In genomic region chr10:80331636-80332524, GRCm38 (mm10) we compare ENCODE assay signal across 13 mouse cellular contexts. TPM values are rescaled to one million over a fixed set of nuclear protein-coding genes. Genes with fewer than 3 reads are reported as not detected.
DNase-seq lines count a peak whose midpoint lies in the region; ATAC-seq and TF ChIP-seq lines count a peak whose summit lies in the region.
"Had no signal": no experiment of that assay in that cellular context is flagged by ENCODE, and none has a peak within 500 bp of the region (broad histone marks: within the 10 kb centered on the region; RNA-seq: fewer than 3 reads in every experiment).

No protein-coding gene starts in this region.

- 0 out of 2 replicates have a peak, but pooled peaks cover 9% of the 10 kb centered on the region for H3K4me1 ChIP-seq in lung, embryonic 14.5 days (ENCODE audit: insufficient read depth)
- H3K4me1 ChIP-seq in embryonic facial prominence, embryonic 13.5 days, result peaks cover 23% of the 10 kb centered on the region

- 41% methylated on average over 10 of the region's 10 CpGs for WGBS in lung, embryonic 14.5 days
- 62% methylated on average over 10 of the region's 10 CpGs for WGBS in embryonic facial prominence, embryonic 13.5 days

- H3K27ac ChIP-seq in lung, embryonic 14.5 days (ENCODE audit: low read depth), result no peak overlapping the region
- H3K27ac ChIP-seq in embryonic facial prominence, embryonic 13.5 days, result no peak overlapping the region
- H3K27ac ChIP-seq: gastrocnemius, adult 2 months; hindbrain, embryonic 15.5 days; midbrain, embryonic 15.5 days had no signal

- no peak for DNase-seq in cerebellum, postnatal 4 days (ENCODE audit: low spot score in 2 of 2)
- no peak for DNase-seq in lung, embryonic 14.5 days
- no peak for DNase-seq in lung, postnatal 10 days
- no peak for DNase-seq in T-cell, adult 2 months (ENCODE audit: low spot score)
- DNase-seq: gastrocnemius, adult 2 months; layer of hippocampus, postnatal 36 days; right cerebral cortex, adult 18-20 months had no signal

- H3K9ac ChIP-seq in lung, embryonic 14.5 days, result no peak overlapping the region
- 0 out of 2 replicates have a peak overlapping the region, but pooled peaks have one; percentile 16 for H3K9ac ChIP-seq in embryonic facial prominence, embryonic 13.5 days
- H3K9ac ChIP-seq: hindbrain, embryonic 15.5 days; midbrain, embryonic 15.5 days had no signal

- peaks cover 2% of the 10 kb centered on the region; the same call in 1 of the 2 replicates for H3K27me3 ChIP-seq in lung, embryonic 14.5 days (ENCODE audit: insufficient read depth, low read length)
- peaks cover 21% of the 10 kb centered on the region for H3K27me3 ChIP-seq in embryonic facial prominence, embryonic 13.5 days
- H3K27me3 ChIP-seq: hindbrain, embryonic 15.5 days had no signal

- no peaks in the 10 kb centered on the region for H3K9me3 ChIP-seq in lung, embryonic 14.5 days (ENCODE audit: low read depth, low read length)
- no peaks in the 10 kb centered on the region for H3K9me3 ChIP-seq in embryonic facial prominence, embryonic 13.5 days
- H3K9me3 ChIP-seq: hindbrain, embryonic 15.5 days; midbrain, embryonic 15.5 days had no signal

- H3K4me2 ChIP-seq in lung, embryonic 14.5 days, result peak overlapping the region; percentile 92
- 0 out of 2 replicates have a peak overlapping the region, but pooled peaks have one; percentile 94 for H3K4me2 ChIP-seq in embryonic facial prominence, embryonic 13.5 days

- no peak for TF ChIP-seq CTCF in lung, embryonic 14.5 days (IDR thresholded peaks at IDR 0.05; ENCODE audit: low read depth)

- no peaks in the 10 kb centered on the region for H3K36me3 ChIP-seq in lung, embryonic 14.5 days (ENCODE audit: insufficient read depth)
- H3K36me3 ChIP-seq in embryonic facial prominence, embryonic 13.5 days, result no peaks in the 10 kb centered on the region
- H3K36me3 ChIP-seq: hindbrain, embryonic 15.5 days; midbrain, embryonic 15.5 days had no signal

- H3K4me3 ChIP-seq in lung, embryonic 14.5 days (ENCODE audit: low read depth, low read length), result no peak overlapping the region
- H3K4me3 ChIP-seq in embryonic facial prominence, embryonic 13.5 days, result no peak overlapping the region
- H3K4me3 ChIP-seq: gastrocnemius, adult 2 months; hindbrain, embryonic 15.5 days; midbrain, embryonic 15.5 days had no signal

- peak; percentile 21; the same call in 1 of the 2 replicates for ATAC-seq in cerebellum, adult (ENCODE audit: insufficient number of reproducible peaks, low FRiP score, low TSS enrichment)
- ATAC-seq in lung, embryonic 14.5 days (ENCODE audit: insufficient read depth), result no peak
- no peak for ATAC-seq in embryonic facial prominence, embryonic 13.5 days (ENCODE audit: insufficient number of reproducible peaks, insufficient read depth, low FRiP score, low TSS enrichment, low read depth)
- ATAC-seq in megakaryocyte, adult 5-6 weeks (ENCODE audit: poor library complexity, severe bottlenecking), result 0 out of 2 replicates have a peak, but pooled peaks have one; percentile 16
- ATAC-seq in activated CD4-positive, CD25-positive, alpha-beta regulatory T cell, adult 4 months, result no peak
- ATAC-seq: midbrain, embryonic 15.5 days had no signal

RNA-seq across cellular contexts. Expression of gene Reep6, which starts 2.1 kb away (rescaled TPM):
- 10.5 and 12.2 TPM in 2 replicates for polyA plus RNA-seq in lung, embryonic 14.5 days (2014; fragmentation: Nextera tagmentation; extraction: Ambion mirVana)
- polyA plus RNA-seq in embryonic facial prominence, embryonic 13.5 days (2015; fragmentation: Nextera tagmentation; extraction: Ambion mirVana), result 6.0 and 6.3 TPM in 2 replicates
- total RNA-seq in megakaryocyte, adult 5-6 weeks (2015), result 0.16 and 0.96 TPM in 2 replicates
- total RNA-seq in megakaryocyte, adult 5-6 weeks (2017), result 0.37 TPM in 1 of 2 replicates, not detected in the other
- not detected for polyA plus RNA-seq in activated CD4-positive, CD25-positive, alpha-beta regulatory T cell, adult 4 months (2017; shearing (Covaris generic))

RNA-seq across cellular contexts. Expression of gene Pcsk4, which starts 2.6 kb away (rescaled TPM):
- 3.8 and 4.2 TPM in 2 replicates for polyA plus RNA-seq in lung, embryonic 14.5 days (2014; fragmentation: Nextera tagmentation; extraction: Ambion mirVana)
- polyA plus RNA-seq in embryonic facial prominence, embryonic 13.5 days (2015; fragmentation: Nextera tagmentation; extraction: Ambion mirVana), result 4.4 and 4.9 TPM in 2 replicates
- total RNA-seq in megakaryocyte, adult 5-6 weeks (2015), result 0.32 and 0.83 TPM in 2 replicates
- not detected in 2 replicates for total RNA-seq in megakaryocyte, adult 5-6 weeks (2017)
- 10 to 100 TPM in 1 of 2 experiments, 1 to 10 TPM in 1; 6.7 to 11.9 TPM for polyA plus RNA-seq in activated CD4-positive, CD25-positive, alpha-beta regulatory T cell, adult 4 months (2017; shearing (Covaris generic))

RNA-seq across cellular contexts. Expression of gene 2310011J03Rik, which starts 11.5 kb away (rescaled TPM):
- polyA plus RNA-seq in lung, embryonic 14.5 days (2014; fragmentation: Nextera tagmentation; extraction: Ambion mirVana), result 41.7 and 41.8 TPM in 2 replicates
- 49.3 and 57.9 TPM in 2 replicates for polyA plus RNA-seq in embryonic facial prominence, embryonic 13.5 days (2015; fragmentation: Nextera tagmentation; extraction: Ambion mirVana)
- total RNA-seq in megakaryocyte, adult 5-6 weeks (2015), result 25.6 and 27.4 TPM in 2 replicates
- 13.8 and 17.8 TPM in 2 replicates for total RNA-seq in megakaryocyte, adult 5-6 weeks (2017)
- 10 to 100 TPM; 44.0 to 54.5 TPM for polyA plus RNA-seq in activated CD4-positive, CD25-positive, alpha-beta regulatory T cell, adult 4 months (2017; shearing (Covaris generic))

RNA-seq across cellular contexts. Expression of gene Adamtsl5, which starts 16.3 kb away (rescaled TPM):
- 0.68 and 1.2 TPM in 2 replicates for polyA plus RNA-seq in lung, embryonic 14.5 days (2014; fragmentation: Nextera tagmentation; extraction: Ambion mirVana)
- 3.2 and 4.3 TPM in 2 replicates for polyA plus RNA-seq in embryonic facial prominence, embryonic 13.5 days (2015; fragmentation: Nextera tagmentation; extraction: Ambion mirVana)
- total RNA-seq in megakaryocyte, adult 5-6 weeks (2015), result 0.07 TPM in 1 of 2 replicates, not detected in the other
- not detected in 2 replicates for total RNA-seq in megakaryocyte, adult 5-6 weeks (2017)
- not detected for polyA plus RNA-seq in activated CD4-positive, CD25-positive, alpha-beta regulatory T cell, adult 4 months (2017; shearing (Covaris generic))

RNA-seq across cellular contexts. Expression of gene Plk5, which starts 24.4 kb away (rescaled TPM):
- polyA plus RNA-seq in lung, embryonic 14.5 days (2014; fragmentation: Nextera tagmentation; extraction: Ambion mirVana), result 0.61 and 0.77 TPM in 2 replicates
- polyA plus RNA-seq in embryonic facial prominence, embryonic 13.5 days (2015; fragmentation: Nextera tagmentation; extraction: Ambion mirVana), result 1.8 and 2.6 TPM in 2 replicates
- not detected in 2 replicates for total RNA-seq in megakaryocyte, adult 5-6 weeks (2015)
- total RNA-seq in megakaryocyte, adult 5-6 weeks (2017), result not detected in 2 replicates
- not detected for polyA plus RNA-seq in activated CD4-positive, CD25-positive, alpha-beta regulatory T cell, adult 4 months (2017; shearing (Covaris generic))

Comparison
In these comparisons a context has a peak if more than half of its experiments do, and no peak if none do; other contexts are left out.
1. ATAC-seq: peak in cerebellum, adult (single experiment) and megakaryocyte, adult 5-6 weeks (single experiment); none in lung, embryonic 14.5 days (single experiment), embryonic facial prominence, embryonic 13.5 days (single experiment) and activated CD4-positive, CD25-positive, alpha-beta regulatory T cell, adult 4 months (single experiment).